11 mouse cellular contexts compared by ENCODE assay signal in the genomic region with DNA sequence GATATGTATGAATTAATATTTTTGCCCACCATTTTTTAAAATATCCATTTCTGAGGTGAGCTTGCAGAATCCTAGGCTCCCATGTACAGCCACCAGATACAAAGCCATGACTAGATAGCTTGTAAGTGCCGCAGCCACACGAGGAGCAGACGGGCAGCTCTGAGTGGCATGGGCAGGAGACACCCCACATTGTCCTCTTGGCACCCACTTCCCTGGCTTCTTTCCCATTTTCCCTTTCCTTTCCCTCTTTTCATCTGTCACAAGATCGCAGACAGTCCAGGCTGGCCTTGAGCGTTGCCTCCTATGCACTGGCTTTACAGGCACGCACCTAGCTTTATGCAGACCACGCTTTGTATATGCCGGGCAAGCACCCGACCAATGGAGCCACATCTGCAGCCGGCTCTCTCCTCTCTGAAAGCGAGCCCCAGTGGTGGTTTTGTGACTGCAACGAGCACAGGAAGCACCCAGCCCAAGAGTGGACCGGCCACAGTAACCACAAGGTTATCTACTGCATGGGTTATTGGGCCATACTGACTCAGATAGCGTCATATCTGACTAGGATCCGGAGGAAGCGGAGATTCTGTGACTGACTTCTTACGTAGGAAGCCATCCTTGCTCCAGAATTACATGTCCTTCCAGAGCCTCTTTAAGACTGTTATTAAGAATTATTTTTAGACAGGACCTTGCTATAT.
DNase-seq lines count a peak whose midpoint lies in the region; ATAC-seq and TF ChIP-seq lines count a peak whose summit lies in the region.
"Had no signal": no experiment of that assay in that cellular context is flagged by ENCODE, and none has a peak within 500 bp of the region (broad histone marks: within the 10 kb centered on the region; RNA-seq: fewer than 3 reads in every experiment).

No protein-coding gene starts in this region.

- H3K27ac ChIP-seq in bone marrow macrophage, adult 2 months (ENCODE audit: insufficient read depth, low read depth, low read length) = peak overlapping the region; percentile 45
- H3K27ac ChIP-seq: forebrain, embryonic 10.5 days had no signal

- intact Hi-C loops in heart, postnatal 25 days (cut with DNase I) = no loop called here

- H3K4me1 ChIP-seq in bone marrow macrophage, adult 2 months (ENCODE audit: control insufficient read depth, insufficient read depth, low read length) = peaks cover 26% of the 10 kb centered on the region

- DNase-seq in heart, adult 8-10 months (ENCODE audit: low spot score) = peak; percentile 21
- DNase-seq in heart, postnatal 25 days (ENCODE audit: low spot score) = no peak
- DNase-seq in right cerebral cortex, postnatal 36 days (ENCODE audit: low spot score in 2 of 2) = no peak
- no peak for DNase-seq in kidney, postnatal 36 days
- no peak for DNase-seq in retina, postnatal 1 day
- DNase-seq: kidney, postnatal 25 days had no signal

- ATAC-seq in erythroid progenitor cell, adult 5-6 weeks (replicated peaks; ENCODE audit: low FRiP score, poor library complexity, severe bottlenecking) = peak; percentile 37; the same call in 1 of the 2 replicates
- peak; percentile 94 for ATAC-seq in monocyte, adult 5-6 weeks (replicated peaks; ENCODE audit: insufficient number of reproducible peaks, low FRiP score, low TSS enrichment, poor library complexity, severe bottlenecking)

- no peak for TF ChIP-seq CTCF in bone marrow macrophage, adult 2 months (IDR thresholded peaks at IDR 0.05; ENCODE audit: low read depth, low read length)

- TF ChIP-seq POLR2A in bone marrow macrophage, adult 2 months (IDR thresholded peaks at IDR 0.05; ENCODE audit: borderline replicate concordance, low read depth, low read length) = no peak

- peak overlapping the region; percentile 34 for H3K4me3 ChIP-seq in bone marrow macrophage, adult 2 months (ENCODE audit: insufficient read depth, low read length)
- H3K4me3 ChIP-seq: forebrain, embryonic 10.5 days; heart, embryonic 12.5 days had no signal
